Mouse (Mus musculus): ENCODE data around the gene Sst.

Sst gene

GRCm38 (mm10) chr16:23895135-23895534 lies 4.4 kb upstream of the Sst start:
- in situ Hi-C loops (cut with MboI; ENCODE audit: unreplicated experiment in 2 of 2) = loop anchor here (5.0 to 10.0 kb wide), 7 partner anchors 343 to 810 kb away; partner anchors contain the start of gene St6gal1 (in 1 of the 2)

- in situ Hi-C loops (cut with MboI; ENCODE audit: unreplicated experiment in 2 of 2) = loop anchor here in 1 of 2 experiments (10.0 kb wide), 3 partner anchors 665 to 805 kb away; partner anchors contain the start of gene St6gal1
Observed at GRCm38 (mm10) chr16:23890151-23890550, 607 bp downstream of the Sst start.

DNA sequence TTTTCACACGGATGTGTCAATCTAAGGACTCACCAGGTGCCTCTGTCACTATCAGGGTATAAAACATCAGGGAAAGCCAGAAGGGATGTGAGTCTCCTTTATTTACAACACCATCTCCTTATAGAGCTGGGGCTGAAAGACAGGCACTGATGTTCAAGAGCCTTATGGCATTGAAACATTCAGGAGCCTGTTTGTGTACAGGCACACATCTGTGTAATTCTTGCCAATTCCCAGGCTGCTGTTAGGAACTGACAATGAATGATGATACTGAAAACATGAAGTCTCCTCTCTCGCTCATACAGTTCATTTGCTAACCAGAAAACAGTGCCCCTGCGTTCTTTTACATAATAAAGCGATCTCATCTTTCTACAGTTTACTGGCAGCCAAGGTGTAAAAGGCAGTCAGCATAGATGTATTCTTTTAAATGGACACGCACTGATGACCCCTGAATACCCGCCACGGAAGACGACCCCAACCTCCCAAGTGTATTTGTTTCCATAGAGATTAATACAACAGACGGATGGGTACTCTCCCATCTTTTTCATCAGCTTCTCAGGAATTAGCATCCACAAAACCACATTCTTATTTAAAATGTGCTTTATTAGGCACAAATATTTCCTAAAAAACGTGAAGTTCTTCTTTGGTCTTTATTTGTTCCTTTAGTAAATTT lies 2.7 kb downstream of the Sst start:
- in situ Hi-C loops (cut with MboI; ENCODE audit: unreplicated experiment in 2 of 2) = no loop called here

GRCm38 (mm10) chr16:23885098-23885497 lies 5.7 kb downstream of the Sst start:
- in situ Hi-C loops (cut with MboI; ENCODE audit: unreplicated experiment in 2 of 2) = no loop called here

GRCm38 (mm10) chr16:23855242-23855641 lies 35.5 kb downstream of the Sst start:
- in situ Hi-C loops (cut with MboI; ENCODE audit: unreplicated experiment in 2 of 2) = no loop called here

- in situ Hi-C loops (cut with MboI; ENCODE audit: unreplicated experiment in 2 of 2) = no loop called here
Observed at GRCm38 (mm10) chr16:23849720-23850119, 41.0 kb downstream of the Sst start.

DNA sequence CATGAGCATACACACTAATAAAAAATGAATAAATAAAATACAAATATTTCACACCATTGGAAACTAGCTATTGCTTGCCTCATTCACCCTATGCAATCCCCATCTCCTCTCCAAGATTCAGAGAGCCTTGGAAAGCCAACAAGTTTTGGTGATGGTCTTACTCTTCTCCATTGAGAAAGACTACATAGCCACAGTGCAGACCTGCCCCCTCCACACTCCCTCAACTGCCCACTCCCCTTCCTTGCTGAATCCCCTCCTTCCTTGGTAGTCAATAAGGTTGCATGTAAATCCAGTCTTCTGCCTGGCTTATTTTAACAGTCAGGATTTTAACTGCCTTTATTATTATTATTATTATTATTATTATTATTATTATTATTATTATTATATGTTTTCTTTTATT lies 41.6 kb downstream of the Sst start:
- in situ Hi-C loops (cut with MboI; ENCODE audit: unreplicated experiment in 2 of 2) = no loop called here

DNA sequence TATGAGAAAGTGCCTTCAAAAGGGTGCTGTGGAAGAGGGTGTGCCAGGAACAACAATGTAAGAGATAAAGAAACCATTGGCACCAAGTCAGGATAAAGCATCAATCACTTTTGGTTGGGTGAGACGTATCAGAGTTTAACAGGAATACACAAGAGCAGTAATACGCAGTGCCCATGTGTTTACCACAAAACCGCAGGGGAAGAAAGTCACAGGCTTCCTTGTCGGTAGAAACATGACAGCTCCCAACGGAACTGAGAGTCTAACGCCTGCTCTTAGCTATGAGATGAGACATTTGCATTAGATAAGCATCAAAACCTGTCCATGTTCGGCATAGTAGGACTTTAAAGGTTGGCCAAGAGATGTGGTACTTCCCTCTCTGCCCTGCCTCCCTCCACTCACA lies 46.1 kb downstream of the Sst start:
- in situ Hi-C loops (cut with MboI; ENCODE audit: unreplicated experiment in 2 of 2) = no loop called here

- in situ Hi-C loops (cut with MboI; ENCODE audit: unreplicated experiment in 2 of 2) = no loop called here
Observed at GRCm38 (mm10) chr16:23842609-23843008, 48.1 kb downstream of the Sst start.
